Mouse (Mus musculus) CH12.LX (cell line): ENCODE results near the gene Pced1b. TPM values are rescaled to one million over a fixed set of nuclear protein-coding genes. Genes with fewer than 3 reads are reported as not detected.

ENCODE experiments used
- DNase-seq: peaks from one replicate; pipeline ENCODE4 v3.0.0-alpha.2; 2013; ENCODE audit errors: extremely low read depth
- H3K27ac ChIP-seq: 2 replicates; pipeline ENCODE4 v1.5.1; 2012; ENCODE audit warnings: low read depth, mild to moderate bottlenecking, control low read depth, moderate library complexity; ENCODE audit not compliant: insufficient read depth
- H3K27me3 ChIP-seq: replicated peaks from 2 replicates; pipeline ENCODE3; 2012; ENCODE audit warnings: inconsistent platforms
- H3K36me3 ChIP-seq, 2 experiments: replicated peaks in 1 of 2; 2 replicates each; pipeline versions ENCODE3 to v1.6.1; 2012; ENCODE audit warnings: inconsistent platforms in 1 of 2, low read length in 1 of 2, mild to moderate bottlenecking in 1 of 2, mixed read lengths in 1 of 2, moderate library complexity in 1 of 2; ENCODE audit not compliant: control insufficient read depth in 1 of 2, insufficient read depth in 1 of 2
- H3K4me1 ChIP-seq, 2 experiments: 2 replicates each; pipeline ENCODE4 v1.6.1; 2012; ENCODE audit warnings: inconsistent platforms in 1 of 2, moderate library complexity in 1 of 2; ENCODE audit not compliant: insufficient read depth in 2 of 2, control insufficient read depth in 1 of 2
- H3K4me2 ChIP-seq: 2 replicates; pipeline ENCODE4 v1.6.1; 2012; ENCODE audit warnings: low read depth, mild to moderate bottlenecking, control low read depth; ENCODE audit not compliant: poor library complexity, insufficient read depth, severe bottlenecking
- H3K4me3 ChIP-seq, 3 experiments: fragments of 150-350 bp in 1 of 3; sonication (generic) in 1 of 3; replicated peaks in 1 of 3; 2 replicates each; pipeline versions ENCODE3 to v1.5.1; 2011 to 2012; ENCODE audit warnings: low read depth in 2 of 3, low read length in 2 of 3, mild to moderate bottlenecking in 2 of 3, moderate library complexity in 2 of 3, control low read depth in 1 of 3, improper control_type of control experiment in 1 of 3, inconsistent platforms in 1 of 3, mixed read lengths in 1 of 3; ENCODE audit not compliant: poor library complexity in 1 of 3
- H3K79me2 ChIP-seq: replicated peaks from 2 replicates; pipeline ENCODE4 v1.6.1; 2012; ENCODE audit warnings: mild to moderate bottlenecking, moderate library complexity; ENCODE audit not compliant: control insufficient read depth, poor library complexity, insufficient read depth, severe bottlenecking; ENCODE audit errors: extremely low read depth
- H3K9ac ChIP-seq: 2 replicates; pipeline ENCODE4 v1.6.1; 2012; ENCODE audit warnings: low read depth, mild to moderate bottlenecking, control low read depth, moderate library complexity; ENCODE audit not compliant: insufficient read depth
- H3K9me3 ChIP-seq: replicated peaks from 2 replicates; pipeline ENCODE3; 2012; ENCODE audit warnings: low read length, inconsistent platforms, mixed read lengths
- CHD1 ChIP-seq: IDR thresholded peaks from 2 replicates; pipeline ENCODE4 v1.6.1; 2012; ENCODE audit warnings: low read depth, low read length, improper control_type of control experiment, inconsistent platforms
- CHD2 ChIP-seq: IDR thresholded peaks from 2 replicates; pipeline ENCODE4 v1.6.1; 2011; ENCODE audit warnings: low read length, improper control_type of control experiment
- E2F4 ChIP-seq: IDR thresholded peaks from 2 replicates; pipeline ENCODE4 v1.6.1; 2011; ENCODE audit warnings: low read depth, low read length, improper control_type of control experiment; ENCODE audit not compliant: insufficient replicate concordance
- ELF1 ChIP-seq: IDR thresholded peaks from 2 replicates; pipeline ENCODE4 v1.6.1; 2014; ENCODE audit warnings: low read depth, mild to moderate bottlenecking, inconsistent platforms, low read length, improper control_type of control experiment
- EP300 ChIP-seq: IDR thresholded peaks from 2 replicates; pipeline ENCODE4 v1.6.1; 2011; ENCODE audit warnings: low read length, improper control_type of control experiment
- IRF4 ChIP-seq: IDR thresholded peaks from 2 replicates; pipeline ENCODE4 v1.6.1; 2014; ENCODE audit warnings: low read depth, mild to moderate bottlenecking, inconsistent platforms, low read length, improper control_type of control experiment
- MEF2A ChIP-seq: IDR thresholded peaks from 2 replicates; pipeline ENCODE4 v1.6.1; 2014; ENCODE audit warnings: low read depth, mild to moderate bottlenecking, inconsistent platforms, low read length, improper control_type of control experiment, borderline replicate concordance
- NELFE ChIP-seq: IDR thresholded peaks from 2 replicates; pipeline ENCODE4 v1.6.1; 2011; ENCODE audit warnings: low read depth, low read length, improper control_type of control experiment
- POLR2A ChIP-seq: IDR thresholded peaks from 2 replicates; pipeline ENCODE4 v1.6.1; 2011; ENCODE audit warnings: low read depth, mild to moderate bottlenecking, improper control_type of control experiment, low read length
- RAD21 ChIP-seq: IDR thresholded peaks from 2 replicates; pipeline ENCODE4 v1.6.1; 2011; ENCODE audit warnings: low read depth, mild to moderate bottlenecking, low read length, improper control_type of control experiment, moderate library complexity
- SIN3A ChIP-seq: IDR thresholded peaks from 2 replicates; pipeline ENCODE4 v1.6.1; 2012; ENCODE audit warnings: low read length, improper control_type of control experiment, inconsistent platforms
- SMC3 ChIP-seq: IDR thresholded peaks from 2 replicates; pipeline ENCODE4 v1.6.1; 2011; ENCODE audit warnings: low read depth, low read length, improper control_type of control experiment
- ZKSCAN1 ChIP-seq: IDR thresholded peaks from 2 replicates; pipeline ENCODE4 v1.6.1; 2012; ENCODE audit warnings: low read depth, inconsistent platforms, low read length, improper control_type of control experiment, borderline replicate concordance
- ZMIZ1 ChIP-seq: IDR thresholded peaks from 2 replicates; pipeline ENCODE4 v1.6.1; 2012; ENCODE audit warnings: low read depth, mild to moderate bottlenecking, inconsistent platforms, low read length, improper control_type of control experiment
- dilution Hi-C: fragments of 300-500 bp; cut with MboI; formaldehyde crosslinking; loops from 2 replicates; pipeline ENCODE4 v1.14.3; 2020; ENCODE audit warnings: low sequenced_read_pairs; ENCODE audit not compliant: extremely low pct_unique_long_range_greater_than_20kb, extremely low pct_ligation_motif_present
- in situ Hi-C: fragments of 300-500 bp; cut with MboI; formaldehyde crosslinking; loops from 3 replicates; pipeline ENCODE4 v1.14.3; 2019; ENCODE audit warnings: low sequenced_read_pairs, low pct_ligation_motif_present, low pct_unique_long_range_greater_than_20kb, mixed read lengths
- polyA plus RNA-seq: library from polyadenylated mRNA; unstranded; fragments of >175 nt; gene quantifications from 2 replicates; pipeline ENCODE4 v1.2.1, GENCODE M21; 2012; ENCODE audit warnings: low read depth; ENCODE audit not compliant: insufficient read length
- total RNA-seq, 2 experiments: library from RNA; depleted of rRNA; stranded (reverse); fragments of 300-350 nt in 1 of 2; fragments of >200 nt in 1 of 2; gene quantifications; 2 replicates each; pipeline ENCODE4 v1.2.3; 2012 to 2014

Pced1b gene
- total and polyA plus RNA-seq, 3 experiments = 12.3 to 44.2 (median 21.1) TPM

DNA sequence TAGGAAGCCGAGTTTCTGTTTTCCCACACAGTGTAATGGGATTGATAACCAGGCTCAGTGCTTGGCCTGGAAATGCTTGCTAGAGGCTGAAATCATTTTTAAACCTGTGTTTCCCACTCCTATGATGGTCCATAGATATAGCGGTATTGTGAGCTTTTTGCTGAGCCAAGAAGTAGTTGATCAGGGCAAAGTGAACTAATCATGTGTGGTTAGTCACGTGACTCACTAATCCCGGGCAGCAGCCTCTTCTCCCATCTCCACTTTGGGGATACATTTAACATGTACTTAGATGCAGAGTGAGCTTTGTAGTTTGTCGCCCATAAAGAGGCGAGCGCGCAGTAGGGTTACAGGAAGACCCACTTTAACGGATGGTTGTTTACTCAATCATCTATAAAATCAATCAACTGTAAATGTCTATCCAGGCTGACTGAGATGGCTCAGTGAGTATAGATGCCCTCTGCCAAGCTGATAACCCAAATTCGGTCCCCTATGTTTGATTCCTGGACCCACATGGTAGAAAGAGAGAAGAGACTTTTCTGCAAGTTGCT is 38.8 kb downstream of the Pced1b start:
- H3K36me3 ChIP-seq = peaks cover 4 to 9% of the 10 kb centered on the region in 2 experiments
- H3K4me3 ChIP-seq = no peak overlapping the region
- in situ Hi-C loops = no loop called here

DNA sequence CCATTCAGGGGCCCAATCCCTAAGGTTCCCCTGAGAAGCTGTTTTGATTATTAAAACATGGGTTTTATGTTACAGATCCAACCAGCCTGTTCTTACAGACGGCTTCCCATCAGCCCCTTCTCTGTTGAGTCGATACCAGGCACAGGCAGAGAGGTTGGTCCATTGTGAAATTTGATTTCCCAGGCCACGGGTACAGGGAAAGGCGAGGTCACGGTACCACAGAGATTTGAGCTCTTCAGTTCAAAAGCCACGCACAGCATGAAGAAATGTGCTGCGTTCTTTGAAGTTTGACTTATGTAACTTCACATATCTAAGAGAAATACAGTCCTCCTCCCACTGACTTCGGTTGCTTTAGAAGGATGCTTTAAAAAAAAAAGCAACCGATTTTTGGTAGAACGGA is 39.8 kb downstream of the Pced1b start:
- Histone ChIP-seq H3K79me2 (no peaks in the 10 kb centered on the region), H3K27ac (no peak overlapping the region), H3K9ac (no peak overlapping the region), H3K9me3 (no peaks in the 10 kb centered on the region), H3K4me1 (peaks cover 0 to 25% of the 10 kb centered on the region in 2 experiments; a peak in 2 of 4 replicates), H3K4me2 (no peak overlapping the region), H3K4me3 (no peak overlapping the region), H3K36me3 (peaks cover 3 to 12% of the 10 kb centered on the region in 2 experiments), H3K27me3 (no peaks in the 10 kb centered on the region)
- DNase-seq = no peak
- TF ChIP-seq CHD2 (no peak), IRF4 (no peak), NELFE (no peak), SMC3 (no peak), CHD1 (no peak), POLR2A (no peak), RAD21 (no peak), EP300 (no peak), E2F4 (no peak)
- in situ Hi-C loops (no loop called here), dilution Hi-C loops (no loop called here)

More for the DNA sequence above, 38.8 kb downstream of the Pced1b start:
- dilution Hi-C loops = no loop called here
- Histone ChIP-seq H3K9ac (no peak overlapping the region), H3K27ac (no peak overlapping the region), H3K9me3 (no peaks in the 10 kb centered on the region), H3K27me3 (no peaks in the 10 kb centered on the region), H3K79me2 (no peaks in the 10 kb centered on the region), H3K4me1 (peaks cover 0 to 20% of the 10 kb centered on the region in 2 experiments; a peak in 2 of 4 replicates), H3K4me2 (no peak overlapping the region)
- no peak for DNase-seq
- TF ChIP-seq ZKSCAN1 = peak; percentile 58; the same call in 1 of the 2 replicates
- TF ChIP-seq SIN3A = no peak
- TF ChIP-seq MEF2A = no peak

GRCm38 (mm10) chr15:97287436-97288143 is 40.7 kb downstream of the Pced1b start:
- dilution Hi-C loops = no loop called here
- Histone ChIP-seq H3K4me1 (peaks cover 0 to 25% of the 10 kb centered on the region in 2 experiments; a peak in 2 of 4 replicates), H3K9ac (no peak overlapping the region), H3K4me3 (no peak overlapping the region), H3K79me2 (no peaks in the 10 kb centered on the region), H3K4me2 (no peak overlapping the region), H3K27ac (no peak overlapping the region), H3K9me3 (no peaks in the 10 kb centered on the region), H3K36me3 (peaks cover 5 to 11% of the 10 kb centered on the region in 2 experiments), H3K27me3 (no peaks in the 10 kb centered on the region)
- DNase-seq = no peak
- TF ChIP-seq ELF1 (peak; percentile 19; the same call in 1 of the 2 replicates), ZMIZ1 (no peak)
- in situ Hi-C loops = no loop called here
